Mouse (Mus musculus): Measurements from ENCODE around the gene Gm12248. TPM values are rescaled to one million over a fixed set of nuclear protein-coding genes. Genes with fewer than 3 reads are reported as not detected.
"Not testable (repeated sequence)": the region's sequence is repeated elsewhere in the genome, so short reads cannot be mapped to it uniquely, and the experiment has no call there.

Gene Gm12248
- polyA plus RNA-seq, 1 experiment from 2014 or later, result not detected

DNA sequence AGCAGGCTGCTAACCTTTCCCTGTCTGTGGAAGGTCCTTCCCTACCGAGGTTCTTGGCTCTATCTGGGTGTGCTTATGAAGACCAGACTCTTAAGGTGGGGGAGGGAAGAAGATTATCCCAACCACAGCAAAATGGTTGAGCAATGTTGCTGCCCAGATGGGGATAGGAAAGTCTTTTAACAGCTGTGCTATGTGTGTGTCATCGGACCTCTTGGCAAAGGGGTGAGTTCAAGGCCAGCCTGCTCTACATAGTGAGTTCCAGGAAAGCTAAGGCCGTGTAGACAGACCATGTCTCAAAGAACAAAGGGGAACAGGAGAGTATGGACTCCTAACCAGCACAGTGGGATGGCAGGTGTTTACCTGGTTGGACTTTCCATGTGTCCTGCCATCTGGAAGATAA is 20.0 kb downstream of the Gm12248 start:
- 63% methylated on average over 3 of the region's 3 CpGs for WGBS
- Histone ChIP-seq H3K27ac (no peak overlapping the region), H3K4me1 (no peaks in the 10 kb centered on the region), H3K4me2 (no peak overlapping the region), H3K36me3 (no peaks in the 10 kb centered on the region), H3K9ac (no peak overlapping the region), H3K9me3 (no peaks in the 10 kb centered on the region), H3K4me3 (no peak overlapping the region), H3K27me3 (no peaks in the 10 kb centered on the region)
- no peak for ATAC-seq (ENCODE audit: borderline replicate concordance, extremely low read depth, low FRiP score, low TSS enrichment)

DNA sequence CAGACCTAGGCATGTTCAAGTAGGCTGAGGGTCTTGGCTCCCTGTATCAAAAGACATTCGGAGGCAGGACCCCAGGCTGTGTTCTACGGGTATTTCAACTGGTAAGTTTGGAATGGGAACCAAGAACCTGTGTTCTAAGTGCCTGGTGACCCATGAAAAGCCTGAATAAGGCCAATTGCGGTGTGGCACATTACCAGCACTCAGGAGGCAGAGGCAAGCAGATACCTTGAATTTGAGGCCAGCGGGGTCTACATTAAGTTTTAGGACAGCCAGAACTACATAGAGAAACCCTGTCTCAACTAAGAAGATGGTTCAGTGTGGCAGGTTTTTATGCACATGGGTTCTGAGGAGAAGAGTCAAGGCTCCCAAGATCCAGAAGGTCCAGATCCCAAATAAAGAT is 27.9 kb downstream of the Gm12248 start:
- 90% methylated on average over 4 of the region's 4 CpGs for WGBS
- H3K4me1 ChIP-seq, result no peaks in the 10 kb centered on the region

DNA sequence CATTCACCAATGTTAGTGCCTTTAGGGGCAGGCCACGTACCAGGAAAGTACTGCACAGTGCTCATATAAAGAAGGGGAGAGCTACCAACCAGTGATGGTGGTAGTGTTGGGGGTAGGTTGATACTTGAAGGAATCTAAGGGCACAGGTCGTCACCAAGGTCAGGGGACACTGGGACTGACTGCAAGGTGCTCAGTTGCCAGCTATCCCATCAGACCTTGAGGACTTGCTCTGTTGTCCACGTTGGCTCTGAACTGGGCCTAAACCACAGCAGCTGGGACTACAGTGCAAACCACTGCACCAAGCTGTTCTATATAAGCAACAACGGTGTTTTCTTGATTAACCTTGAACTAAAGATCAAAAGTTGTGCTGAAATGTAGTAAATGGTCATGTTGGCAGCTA is 30.3 kb downstream of the Gm12248 start:
- WGBS, result 80% methylated on average over 4 of the region's 4 CpGs
- H3K4me3 ChIP-seq, result no peak overlapping the region
- H3K9ac ChIP-seq, result no peak overlapping the region
- H3K27ac ChIP-seq, result no peak overlapping the region
- no peak for ATAC-seq (ENCODE audit: borderline replicate concordance, extremely low read depth, low FRiP score, low TSS enrichment)
- no peaks in the 10 kb centered on the region for H3K27me3 ChIP-seq
- no peaks in the 10 kb centered on the region for H3K4me1 ChIP-seq
- no peaks in the 10 kb centered on the region for H3K9me3 ChIP-seq
- H3K36me3 ChIP-seq, result peaks cover 23% of the 10 kb centered on the region
- no peak overlapping the region for H3K4me2 ChIP-seq

More for the DNA sequence above, 27.9 kb downstream of the Gm12248 start:
- H3K4me2 ChIP-seq, result no peak overlapping the region
- no peak overlapping the region for H3K4me3 ChIP-seq
- ATAC-seq (ENCODE audit: borderline replicate concordance, extremely low read depth, low FRiP score, low TSS enrichment), result no peak
- H3K27me3 ChIP-seq, result no peaks in the 10 kb centered on the region
- H3K9me3 ChIP-seq, result no peaks in the 10 kb centered on the region
- H3K27ac ChIP-seq, result no peak overlapping the region
- no peak overlapping the region for H3K9ac ChIP-seq
- H3K36me3 ChIP-seq, result peaks cover 8% of the 10 kb centered on the region

DNA sequence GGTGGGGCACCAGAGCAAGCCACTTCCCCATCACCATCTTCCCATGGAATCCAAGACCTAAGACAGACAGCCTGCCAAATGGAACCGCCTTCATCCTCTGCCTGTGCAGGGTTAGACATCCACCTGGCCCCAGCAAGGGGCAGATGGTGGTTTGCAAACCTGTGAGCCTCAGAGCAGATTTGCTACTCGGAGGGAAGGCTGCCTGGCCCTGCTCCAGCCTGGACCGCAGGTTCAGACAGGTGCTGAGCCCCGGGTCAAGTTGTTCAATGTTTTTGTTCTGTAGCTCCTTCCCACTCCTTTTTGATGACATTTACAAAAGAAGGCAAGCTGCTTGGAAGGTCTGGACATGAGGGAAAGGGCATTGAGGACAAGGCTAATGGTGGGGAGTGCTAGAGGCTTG is 31.7 kb downstream of the Gm12248 start:
- not testable (repeated sequence) for H3K9me3 ChIP-seq; ATAC-seq (ENCODE audit: borderline replicate concordance, extremely low read depth, low FRiP score, low TSS enrichment); H3K27ac ChIP-seq; H3K4me3 ChIP-seq; H3K27me3 ChIP-seq; H3K4me1 ChIP-seq; H3K4me2 ChIP-seq; H3K9ac ChIP-seq
- H3K36me3 ChIP-seq, result peaks cover 31% of the 10 kb centered on the region
- 93% methylated on average over 3 of the region's 4 CpGs for WGBS

DNA sequence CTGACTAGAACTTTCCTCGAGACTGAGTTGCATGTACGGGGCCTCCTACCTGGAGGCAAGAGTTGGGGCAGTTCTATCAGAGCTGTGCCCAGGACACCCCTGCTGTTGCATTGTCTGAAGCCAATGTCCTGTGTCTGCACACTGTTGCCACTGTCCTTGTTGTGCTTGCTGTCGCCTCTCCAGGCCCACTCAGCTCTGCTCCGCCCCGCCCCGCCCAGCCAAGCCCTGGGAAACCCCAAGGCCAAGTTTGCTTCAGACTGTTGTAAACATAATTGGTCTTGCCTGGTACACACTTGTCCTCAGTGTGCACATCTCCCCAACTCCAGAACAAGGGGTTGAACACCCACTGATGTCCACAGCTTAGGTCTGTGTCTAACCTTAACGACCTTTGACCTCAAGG is 33.2 kb downstream of the Gm12248 start:
- not testable (repeated sequence) for ATAC-seq (ENCODE audit: borderline replicate concordance, extremely low read depth, low FRiP score, low TSS enrichment)
- peaks cover 41% of the 10 kb centered on the region for H3K36me3 ChIP-seq

GRCm38 (mm10) chr11:58057455-58057854 is 35.5 kb downstream of the Gm12248 start:
- no peak for ATAC-seq (ENCODE audit: borderline replicate concordance, extremely low read depth, low FRiP score, low TSS enrichment)
- no peak overlapping the region for H3K4me3 ChIP-seq
- no peaks in the 10 kb centered on the region for H3K9me3 ChIP-seq
- H3K4me2 ChIP-seq, result no peak overlapping the region
- H3K27me3 ChIP-seq, result no peaks in the 10 kb centered on the region
- H3K36me3 ChIP-seq, result peaks cover 61% of the 10 kb centered on the region
- 51% methylated on average over 6 of the region's 6 CpGs for WGBS
- H3K27ac ChIP-seq, result no peak overlapping the region
- no peaks in the 10 kb centered on the region for H3K4me1 ChIP-seq
- no peak overlapping the region for H3K9ac ChIP-seq

More for the DNA sequence above, 33.2 kb downstream of the Gm12248 start:
- not testable (repeated sequence) for H3K27ac ChIP-seq, H3K4me1 ChIP-seq, H3K9me3 ChIP-seq, H3K9ac ChIP-seq, H3K4me2 ChIP-seq, H3K27me3 ChIP-seq, H3K4me3 ChIP-seq
- 92% methylated on average over 7 of the region's 7 CpGs for WGBS

- no peak overlapping the region for H3K4me2 ChIP-seq
- H3K9me3 ChIP-seq, result no peaks in the 10 kb centered on the region
- 70% methylated on average over 4 of the region's 4 CpGs for WGBS
- 0 out of 2 replicates have a peak, but pooled peaks cover 4% of the 10 kb centered on the region for H3K4me1 ChIP-seq
- H3K27ac ChIP-seq, result no peak overlapping the region
- H3K27me3 ChIP-seq, result no peaks in the 10 kb centered on the region
- ATAC-seq (ENCODE audit: borderline replicate concordance, extremely low read depth, low FRiP score, low TSS enrichment), result no peak
- peaks cover 73% of the 10 kb centered on the region for H3K36me3 ChIP-seq
- H3K9ac ChIP-seq, result no peak overlapping the region
- H3K4me3 ChIP-seq, result no peak overlapping the region
Observed at GRCm38 (mm10) chr11:58046438-58046837, 46.5 kb downstream of the Gm12248 start.

GRCm38 (mm10) chr11:58042861-58043431 is 50.0 kb downstream of the Gm12248 start:
- ATAC-seq (ENCODE audit: borderline replicate concordance, extremely low read depth, low FRiP score, low TSS enrichment), result no peak
- Histone ChIP-seq H3K4me1 (peaks cover 17% of the 10 kb centered on the region; the same call in 1 of the 2 replicates), H3K9ac (no peak overlapping the region), H3K36me3 (peaks cover 38% of the 10 kb centered on the region), H3K27me3 (no peaks in the 10 kb centered on the region), H3K4me2 (no peak overlapping the region), H3K27ac (no peak overlapping the region), H3K9me3 (no peaks in the 10 kb centered on the region), H3K4me3 (no peak overlapping the region)
- 77% methylated on average over 5 of the region's 5 CpGs for WGBS

DNA sequence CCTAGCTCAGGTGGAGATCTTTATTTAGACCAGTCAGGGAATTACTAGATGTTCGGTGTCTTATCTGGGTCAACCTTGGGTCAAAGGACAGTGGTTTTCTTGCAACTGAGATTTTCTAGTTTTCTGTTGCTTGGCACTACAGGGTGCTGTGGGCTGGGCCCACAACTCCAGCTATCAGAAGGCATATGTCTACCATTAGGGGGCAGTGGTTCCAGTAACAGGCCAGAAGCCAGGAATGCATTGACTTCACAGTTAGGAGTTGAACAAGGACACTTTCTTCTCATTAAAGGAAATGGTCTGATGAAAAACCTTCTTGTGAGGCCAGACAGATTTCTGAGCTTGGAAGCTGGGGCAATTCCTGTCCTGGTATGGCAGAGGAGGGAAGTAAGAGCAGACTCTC is 53.9 kb downstream of the Gm12248 start:
- 64% methylated on average over 1 of the region's 1 CpGs for WGBS

DNA sequence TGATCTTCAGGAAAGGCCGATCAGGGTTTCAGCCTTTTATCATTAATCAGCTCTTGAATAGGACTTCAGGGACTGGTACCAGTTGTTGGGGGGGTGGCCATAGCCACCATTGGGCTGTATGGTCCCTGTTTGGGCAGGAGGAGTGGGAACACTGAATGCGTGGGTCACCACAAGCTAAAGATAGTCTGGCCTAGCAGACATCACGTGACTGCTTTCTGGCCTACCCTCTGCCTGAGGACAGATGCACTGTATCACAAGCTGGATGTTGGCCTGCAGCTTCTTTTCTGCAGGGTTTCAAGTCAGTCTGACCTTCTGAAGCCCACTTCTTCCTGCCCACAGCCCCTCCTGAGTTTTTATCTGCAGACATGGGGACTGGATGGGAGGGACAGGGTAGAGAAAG is 59.3 kb downstream of the Gm12248 start:
- no peak overlapping the region for H3K27ac ChIP-seq
- no peaks in the 10 kb centered on the region for H3K36me3 ChIP-seq
- H3K9ac ChIP-seq, result no peak overlapping the region
- no peaks in the 10 kb centered on the region for H3K9me3 ChIP-seq
- H3K27me3 ChIP-seq, result no peaks in the 10 kb centered on the region
- peaks cover 34% of the 10 kb centered on the region for H3K4me1 ChIP-seq
- WGBS, result 74% methylated on average over 3 of the region's 3 CpGs
- ATAC-seq (ENCODE audit: borderline replicate concordance, extremely low read depth, low FRiP score, low TSS enrichment), result no peak
- no peak overlapping the region for H3K4me3 ChIP-seq
- no peak overlapping the region for H3K4me2 ChIP-seq

More for the DNA sequence above, 53.9 kb downstream of the Gm12248 start:
- no peak overlapping the region for H3K27ac ChIP-seq
- H3K4me1 ChIP-seq, result peaks cover 14% of the 10 kb centered on the region; the same call in 1 of the 2 replicates
- H3K4me3 ChIP-seq, result no peak overlapping the region
- no peak overlapping the region for H3K9ac ChIP-seq
- H3K4me2 ChIP-seq, result no peak overlapping the region
- no peaks in the 10 kb centered on the region for H3K27me3 ChIP-seq
- ATAC-seq (ENCODE audit: borderline replicate concordance, extremely low read depth, low FRiP score, low TSS enrichment), result no peak
- H3K9me3 ChIP-seq, result no peaks in the 10 kb centered on the region
- H3K36me3 ChIP-seq, result peaks cover 19% of the 10 kb centered on the region

GRCm38 (mm10) chr11:58031176-58031575 is 61.8 kb downstream of the Gm12248 start:
- no peaks in the 10 kb centered on the region for H3K9me3 ChIP-seq
- no peak overlapping the region for H3K27ac ChIP-seq
- H3K4me2 ChIP-seq, result no peak overlapping the region
- H3K4me1 ChIP-seq, result peaks cover 44% of the 10 kb centered on the region
- no peaks in the 10 kb centered on the region for H3K27me3 ChIP-seq
- no peaks in the 10 kb centered on the region for H3K36me3 ChIP-seq
- 54% methylated on average over 6 of the region's 6 CpGs for WGBS
- ATAC-seq (ENCODE audit: borderline replicate concordance, extremely low read depth, low FRiP score, low TSS enrichment), result no peak
- H3K4me3 ChIP-seq, result no peak overlapping the region
- no peak overlapping the region for H3K9ac ChIP-seq

- Histone ChIP-seq H3K36me3 (no peaks in the 10 kb centered on the region), H3K4me2 (no peak overlapping the region), H3K4me3 (no peak overlapping the region), H3K9ac (no peak overlapping the region), H3K27me3 (no peaks in the 10 kb centered on the region), H3K9me3 (no peaks in the 10 kb centered on the region), H3K4me1 (peaks cover 55% of the 10 kb centered on the region), H3K27ac (no peak overlapping the region)
- ATAC-seq (ENCODE audit: borderline replicate concordance, extremely low read depth, low FRiP score, low TSS enrichment), result no peak
- WGBS, result 62% methylated on average over 2 of the region's 2 CpGs
Observed at GRCm38 (mm10) chr11:58029869-58030268, 63.1 kb downstream of the Gm12248 start.

DNA sequence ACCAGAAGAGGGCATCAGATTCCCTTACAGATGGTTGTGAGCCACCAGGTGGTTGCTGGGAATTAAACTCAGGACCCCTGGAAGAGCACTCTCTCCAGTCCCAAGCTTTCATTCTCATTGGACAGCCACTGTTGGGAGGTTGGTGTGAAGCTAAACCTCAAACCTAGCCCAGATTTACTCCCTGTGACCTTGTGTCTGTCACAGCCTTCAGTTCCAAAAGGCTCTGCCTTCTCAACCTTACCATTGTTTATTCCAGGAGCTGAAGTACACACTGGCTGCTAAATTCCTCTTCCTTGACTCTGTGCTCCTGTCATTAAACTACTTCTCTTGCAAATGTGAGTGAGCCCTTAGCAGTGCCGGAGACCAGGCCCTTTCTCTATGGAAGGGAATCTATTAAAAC is 64.0 kb downstream of the Gm12248 start:
- Histone ChIP-seq H3K36me3 (no peaks in the 10 kb centered on the region), H3K27me3 (no peaks in the 10 kb centered on the region), H3K4me2 (no peak overlapping the region), H3K27ac (no peak overlapping the region), H3K9ac (no peak overlapping the region), H3K4me1 (peaks cover 63% of the 10 kb centered on the region), H3K4me3 (no peak overlapping the region), H3K9me3 (no peaks in the 10 kb centered on the region)
- ATAC-seq (ENCODE audit: borderline replicate concordance, extremely low read depth, low FRiP score, low TSS enrichment), result no peak
- 90% methylated on average over 1 of the region's 1 CpGs for WGBS
